Mouse (Mus musculus): ENCODE measurements around the gene Xpa. TPM values are rescaled to one million over a fixed set of nuclear protein-coding genes. Genes with fewer than 3 reads are reported as not detected.

Xpa gene
- polyA plus RNA-seq, 1 experiment from 2014 or later: 27.4 TPM

DNA sequence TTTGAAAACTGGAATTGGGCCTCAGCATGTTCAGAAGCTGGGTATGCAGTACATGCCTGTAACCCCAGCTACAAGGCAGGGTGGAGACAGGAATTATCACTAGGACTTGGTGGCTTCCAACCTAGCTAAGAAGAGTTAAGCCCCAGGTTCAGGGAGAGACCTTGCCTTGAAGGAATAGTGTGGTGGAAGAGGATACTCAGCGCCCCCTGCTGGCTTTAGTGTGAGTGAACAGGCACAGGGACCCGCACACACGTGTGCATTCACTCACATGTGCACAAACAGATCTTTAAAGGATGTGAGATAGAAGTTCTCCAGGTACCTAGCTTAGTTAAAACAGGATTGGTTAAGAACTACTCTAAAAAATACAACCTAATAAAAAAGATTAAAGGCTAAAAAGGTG lies 51.8 kb downstream of the Xpa start:
- Histone ChIP-seq H3K4me1 (peaks cover 17% of the 10 kb centered on the region), H3K27me3 (replicated peaks) (no peaks in the 10 kb centered on the region), H3K4me3 (replicated peaks) (no peak overlapping the region), H3K36me3 (peaks cover 22% of the 10 kb centered on the region; the same call in 1 of the 2 replicates), H3K9me3 (replicated peaks) (no peaks in the 10 kb centered on the region), H3K9ac (replicated peaks) (no peak overlapping the region), H3K27ac (replicated peaks) (no peak overlapping the region), H3K4me2 (no peak overlapping the region)
- WGBS: 75% methylated on average over 3 of the region's 3 CpGs
- no peak for ATAC-seq (ENCODE audit: low FRiP score)

DNA sequence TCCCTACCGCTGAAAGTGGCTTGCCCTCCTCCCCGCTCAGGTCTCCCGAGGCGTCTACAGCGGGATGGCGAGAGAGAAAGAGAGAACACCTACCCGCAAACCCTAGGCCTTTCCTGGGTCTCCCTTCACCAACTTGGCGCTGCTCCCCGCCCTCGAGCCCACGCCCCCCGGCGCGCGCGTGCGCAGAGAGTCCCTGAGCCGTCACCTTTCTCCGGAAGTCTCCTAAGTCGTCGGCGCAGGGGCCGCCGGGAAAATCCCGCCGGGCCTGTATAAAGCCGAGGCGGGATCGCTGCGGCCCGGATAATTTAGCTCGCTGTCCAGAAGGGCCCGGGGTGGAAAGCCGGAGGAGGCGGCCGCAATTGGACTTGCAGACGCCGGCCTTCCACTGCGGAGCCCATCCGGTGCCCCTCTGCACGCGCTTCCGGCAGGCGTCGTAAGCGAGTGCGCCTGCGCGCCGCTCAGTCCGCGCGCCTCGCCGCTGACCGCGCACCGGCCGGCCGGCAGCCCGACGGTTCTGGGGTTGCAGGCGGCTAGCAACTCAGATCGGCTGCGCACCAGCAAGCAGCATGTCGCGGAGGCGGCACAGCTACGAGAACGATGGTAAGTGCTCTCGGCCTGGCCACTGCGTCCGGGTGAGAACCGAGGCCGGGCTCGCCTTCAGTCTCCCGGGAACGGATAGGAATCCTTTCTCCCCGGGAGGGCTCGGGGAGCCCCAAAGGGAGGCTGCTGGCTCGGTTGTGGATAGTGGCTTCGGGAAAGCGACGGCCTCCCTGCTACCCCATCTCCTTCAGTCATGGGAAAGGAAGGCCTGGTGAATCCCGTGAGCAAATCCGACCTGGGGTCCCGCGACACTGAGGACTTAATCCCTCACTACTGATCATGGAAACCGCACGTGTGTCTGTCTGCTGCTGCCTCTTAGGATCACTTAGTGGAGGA lies 57.6 kb downstream of the Xpa start, which contains the start of the genes Ncbp1 and Tstd2:
Gene Ncbp1, plus strand, starts transcription at position 327 of the 936 bp plus-strand sequence.
Gene Tstd2, minus strand, starts transcription at position 408 of the 936 bp plus-strand sequence.
- no peaks in the 10 kb centered on the region for H3K27me3 ChIP-seq (replicated peaks)
- ATAC-seq (ENCODE audit: low FRiP score): peak; percentile 92
- peak within 1 kb of the TSS; percentile 78 for H3K4me2 ChIP-seq
- H3K27ac ChIP-seq (replicated peaks): peak within 1 kb of the TSS; percentile 99
- H3K4me1 ChIP-seq: peaks cover 39% of the 10 kb centered on the region
- H3K9ac ChIP-seq (replicated peaks): peak within 1 kb of the TSS; percentile 92
- peak within 1 kb of the TSS; percentile 96 for H3K4me3 ChIP-seq (replicated peaks)
- peaks cover 17% of the 10 kb centered on the region for H3K36me3 ChIP-seq
- under 1% methylated on average over 89 of the region's 90 CpGs for WGBS
- no peaks in the 10 kb centered on the region for H3K9me3 ChIP-seq (replicated peaks)

DNA sequence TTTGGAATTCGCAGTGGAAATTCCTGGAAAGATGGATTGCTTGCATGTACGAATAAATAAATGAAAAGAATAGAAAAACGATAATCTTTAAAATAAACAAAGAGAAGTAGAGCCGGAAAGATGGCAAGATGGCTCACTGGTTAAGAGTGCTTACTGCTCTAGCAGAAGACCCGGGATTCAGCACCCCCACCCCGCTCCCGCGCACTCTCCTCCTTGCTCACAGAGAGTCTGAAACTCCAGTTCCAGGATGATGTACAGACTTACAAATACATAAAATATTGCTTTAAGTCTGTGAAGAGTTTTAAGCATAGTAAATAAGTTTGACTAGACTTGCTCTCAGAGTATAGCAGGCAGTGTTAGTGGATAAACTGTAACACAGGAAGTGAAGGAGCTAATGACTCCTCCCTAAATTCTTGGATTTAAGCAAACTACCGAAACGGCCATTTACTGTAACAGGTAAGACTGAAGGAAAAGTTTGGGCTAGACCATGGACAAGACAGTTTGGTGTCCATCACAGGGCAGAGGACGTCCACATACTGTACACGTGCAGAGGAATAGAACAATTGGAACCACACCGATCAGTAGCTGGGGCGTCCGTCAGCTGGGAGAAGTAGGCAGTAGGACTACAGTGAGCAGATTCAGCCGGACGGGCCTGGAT lies 58.4 kb downstream of the Xpa start:
- 8% methylated on average over 17 of the region's 17 CpGs for WGBS
- Histone ChIP-seq H3K36me3 (peaks cover 23% of the 10 kb centered on the region), H3K27me3 (replicated peaks) (no peaks in the 10 kb centered on the region), H3K27ac (replicated peaks) (peak overlapping the region; percentile 99), H3K4me1 (peaks cover 39% of the 10 kb centered on the region), H3K4me3 (replicated peaks) (peak overlapping the region; percentile 96), H3K9me3 (replicated peaks) (no peaks in the 10 kb centered on the region), H3K9ac (replicated peaks) (peak overlapping the region; percentile 92), H3K4me2 (peak overlapping the region; percentile 78)
- ATAC-seq (ENCODE audit: low FRiP score): peak; percentile 73

DNA sequence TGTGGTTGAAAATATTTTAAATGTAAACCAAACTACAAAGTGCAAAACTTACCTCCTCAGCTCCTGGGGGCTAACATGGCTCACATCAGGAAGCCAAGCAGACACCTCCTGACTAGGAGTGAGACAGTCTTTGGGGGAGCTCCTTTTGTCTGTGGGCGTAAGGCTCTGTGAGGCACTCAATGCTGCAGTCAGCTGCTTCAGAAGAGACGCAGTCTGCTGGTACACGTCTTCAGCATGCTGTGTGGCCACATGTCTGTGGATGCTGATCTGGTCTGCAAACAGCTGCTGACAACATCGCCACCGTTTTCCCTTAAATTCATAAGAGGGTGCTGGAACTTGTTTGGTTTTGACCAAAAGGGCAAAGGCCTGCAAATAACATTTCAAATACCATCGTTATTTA lies 64.3 kb downstream of the Xpa start:
- Histone ChIP-seq H3K9me3 (replicated peaks) (no peaks in the 10 kb centered on the region), H3K27me3 (replicated peaks) (no peaks in the 10 kb centered on the region), H3K27ac (replicated peaks) (no peak overlapping the region), H3K36me3 (peaks cover 62% of the 10 kb centered on the region), H3K4me3 (replicated peaks) (no peak overlapping the region), H3K4me1 (peaks cover 10% of the 10 kb centered on the region), H3K9ac (replicated peaks) (no peak overlapping the region), H3K4me2 (no peak overlapping the region)
- WGBS: 87% methylated on average over 6 of the region's 6 CpGs
- ATAC-seq (ENCODE audit: low FRiP score): no peak

- Histone ChIP-seq H3K4me3 (replicated peaks) (no peak overlapping the region), H3K9me3 (replicated peaks) (no peaks in the 10 kb centered on the region), H3K36me3 (peaks cover 64% of the 10 kb centered on the region), H3K9ac (replicated peaks) (no peak overlapping the region), H3K4me1 (no peaks in the 10 kb centered on the region), H3K27ac (replicated peaks) (no peak overlapping the region), H3K4me2 (no peak overlapping the region), H3K27me3 (replicated peaks) (no peaks in the 10 kb centered on the region)
- ATAC-seq (ENCODE audit: low FRiP score): no peak
- WGBS: 78% methylated on average over 3 of the region's 3 CpGs
Observed at GRCm38 (mm10) chr4:46130221-46130620, 65.9 kb downstream of the Xpa start.

DNA sequence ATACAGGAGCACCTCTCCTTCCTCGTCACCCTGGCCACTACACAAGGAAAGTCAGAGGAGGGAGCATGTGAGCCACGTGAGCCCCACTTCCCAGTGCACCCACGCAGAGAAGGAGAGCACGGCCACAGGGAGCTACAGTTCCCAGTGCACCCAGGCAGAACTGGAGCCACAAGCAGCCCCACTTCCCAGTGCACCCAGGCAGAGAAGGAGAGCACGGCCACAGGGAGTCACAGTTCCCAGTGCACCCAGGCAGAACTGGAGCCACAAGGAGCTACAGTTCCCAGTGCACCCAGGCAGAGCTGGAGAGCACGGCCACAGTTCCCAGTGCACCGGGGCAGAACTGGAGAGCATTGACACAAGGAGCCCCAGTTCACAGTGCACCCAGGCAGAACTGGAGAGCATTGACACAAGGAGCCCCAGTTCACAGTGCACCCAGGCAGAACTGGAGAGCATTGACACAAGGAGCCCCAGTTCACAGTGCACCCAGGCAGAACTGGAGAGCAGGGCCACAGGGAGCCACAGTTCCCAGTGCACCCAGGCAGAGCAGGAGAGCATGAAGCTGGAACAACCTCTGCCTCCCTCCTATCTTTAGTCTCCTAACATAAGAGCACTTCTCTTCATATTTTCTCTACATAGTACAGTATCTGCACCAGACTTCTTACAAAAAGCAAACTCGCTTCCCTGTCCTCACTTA lies 66.7 kb downstream of the Xpa start:
- 95% methylated on average over 8 of the region's 8 CpGs for WGBS
- Histone ChIP-seq H3K36me3 (peaks cover 66% of the 10 kb centered on the region), H3K4me1 (no peaks in the 10 kb centered on the region), H3K27me3 (replicated peaks) (no peaks in the 10 kb centered on the region), H3K27ac (replicated peaks) (no peak overlapping the region), H3K9ac (replicated peaks) (no peak overlapping the region), H3K9me3 (replicated peaks) (no peaks in the 10 kb centered on the region), H3K4me3 (replicated peaks) (no peak overlapping the region), H3K4me2 (no peak overlapping the region)
- ATAC-seq (ENCODE audit: low FRiP score): no peak

- no peak; the same call in 1 of the 2 replicates for ATAC-seq (ENCODE audit: low FRiP score)
- 53% methylated on average over 2 of the region's 2 CpGs for whole genome bisulfite sequencing
- Histone ChIP-seq H3K36me3 (peaks cover 77% of the 10 kb centered on the region), H3K4me1 (no peaks in the 10 kb centered on the region), H3K4me2 (no peak overlapping the region), H3K27me3 (replicated peaks) (no peaks in the 10 kb centered on the region), H3K9me3 (replicated peaks) (no peaks in the 10 kb centered on the region), H3K4me3 (replicated peaks) (no peak overlapping the region), H3K27ac (replicated peaks) (no peak overlapping the region), H3K9ac (replicated peaks) (no peak overlapping the region)
Observed at GRCm38 (mm10) chr4:46126541-46126940, 69.6 kb downstream of the Xpa start.

DNA sequence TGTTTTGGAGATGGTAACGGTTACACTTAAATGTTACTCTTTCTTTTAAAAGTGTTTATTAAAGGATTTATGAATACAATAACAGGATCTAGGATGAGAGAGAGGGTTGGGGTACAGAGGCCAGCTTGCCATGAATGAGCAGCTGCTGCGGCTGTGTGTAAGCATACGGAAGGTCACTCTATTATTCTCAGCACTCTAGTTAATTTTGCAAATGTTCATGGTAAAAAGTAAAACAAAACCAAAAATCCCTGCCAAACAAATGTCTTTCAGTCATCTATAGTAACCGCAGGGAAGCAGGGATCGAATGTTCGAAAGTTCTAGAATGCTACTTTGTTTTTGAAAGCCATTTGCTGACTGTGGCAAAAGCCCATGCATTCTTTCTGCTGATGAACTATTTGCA lies 72.8 kb downstream of the Xpa start:
- Histone ChIP-seq H3K36me3 (peaks cover 82% of the 10 kb centered on the region), H3K9me3 (replicated peaks) (no peaks in the 10 kb centered on the region), H3K27me3 (replicated peaks) (no peaks in the 10 kb centered on the region), H3K4me2 (no peak overlapping the region), H3K9ac (replicated peaks) (no peak overlapping the region), H3K27ac (replicated peaks) (no peak overlapping the region), H3K4me1 (no peaks in the 10 kb centered on the region), H3K4me3 (replicated peaks) (no peak overlapping the region)
- 90% methylated on average over 6 of the region's 6 CpGs for WGBS
- no peak for ATAC-seq (ENCODE audit: low FRiP score)

DNA sequence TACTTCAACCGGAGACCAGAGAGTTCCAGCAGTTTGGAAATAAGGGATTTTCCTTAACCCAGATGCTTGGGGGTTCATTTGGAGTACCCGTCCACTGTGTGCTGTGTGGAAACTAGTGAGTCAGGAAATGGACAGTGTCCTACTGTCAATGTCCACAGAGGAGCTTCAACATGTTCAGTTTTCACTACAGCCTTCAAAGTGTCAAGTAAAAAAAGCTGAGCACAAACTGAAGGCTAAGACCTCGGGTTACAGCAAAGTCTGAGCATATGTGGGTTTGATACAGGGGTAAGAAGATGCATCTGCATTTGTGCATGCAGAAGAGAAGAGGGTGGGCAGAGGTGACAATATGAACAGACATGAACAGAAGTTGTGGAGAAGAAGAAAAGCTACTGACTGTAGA lies 75.3 kb downstream of the Xpa start:
- no peak overlapping the region for H3K27ac ChIP-seq (replicated peaks)
- H3K9ac ChIP-seq (replicated peaks): no peak overlapping the region
- H3K4me1 ChIP-seq: no peaks in the 10 kb centered on the region
- no peaks in the 10 kb centered on the region for H3K27me3 ChIP-seq (replicated peaks)
- no peak for ATAC-seq (ENCODE audit: low FRiP score)
- no peaks in the 10 kb centered on the region for H3K9me3 ChIP-seq (replicated peaks)
- H3K36me3 ChIP-seq: peaks cover 96% of the 10 kb centered on the region
- WGBS: 87% methylated on average over 3 of the region's 3 CpGs
- H3K4me2 ChIP-seq: no peak overlapping the region
- H3K4me3 ChIP-seq (replicated peaks): no peak overlapping the region

- H3K27me3 ChIP-seq (replicated peaks): no peaks in the 10 kb centered on the region
- H3K4me3 ChIP-seq (replicated peaks): no peak overlapping the region
- H3K4me1 ChIP-seq: no peaks in the 10 kb centered on the region
- peaks cover 93% of the 10 kb centered on the region for H3K36me3 ChIP-seq
- no peaks in the 10 kb centered on the region for H3K9me3 ChIP-seq (replicated peaks)
- no peak overlapping the region for H3K27ac ChIP-seq (replicated peaks)
- H3K4me2 ChIP-seq: no peak overlapping the region
- WGBS: 93% methylated on average over 14 of the region's 14 CpGs
- ATAC-seq (ENCODE audit: low FRiP score): no peak
- no peak overlapping the region for H3K9ac ChIP-seq (replicated peaks)
Observed at GRCm38 (mm10) chr4:46119514-46120094, 76.5 kb downstream of the Xpa start.

DNA sequence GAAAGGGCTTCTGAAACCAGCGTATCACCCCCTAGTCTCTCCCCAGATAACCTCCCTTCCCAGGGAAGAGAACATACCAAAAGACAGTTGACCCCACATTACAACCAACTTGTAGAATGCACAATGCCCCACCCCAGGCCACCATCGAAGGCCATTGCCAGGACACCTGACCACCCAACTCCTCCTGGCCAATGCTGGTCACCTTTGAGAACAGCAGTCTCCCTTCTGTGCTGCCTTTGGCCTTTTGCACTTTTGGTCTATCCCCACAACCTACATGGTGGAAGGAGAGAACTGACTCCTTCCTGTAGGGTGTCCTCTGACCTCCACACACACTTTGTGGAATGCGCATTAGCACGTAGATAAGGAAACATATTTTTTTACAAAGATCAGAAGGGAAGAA lies 78.6 kb downstream of the Xpa start:
- Histone ChIP-seq H3K27me3 (replicated peaks) (no peaks in the 10 kb centered on the region), H3K36me3 (peaks cover 81% of the 10 kb centered on the region), H3K4me2 (no peak overlapping the region), H3K9me3 (replicated peaks) (no peaks in the 10 kb centered on the region), H3K27ac (replicated peaks) (no peak overlapping the region), H3K4me1 (no peaks in the 10 kb centered on the region), H3K9ac (replicated peaks) (no peak overlapping the region), H3K4me3 (replicated peaks) (no peak overlapping the region)
- no peak for ATAC-seq (ENCODE audit: low FRiP score)
- 97% methylated on average over 4 of the region's 4 CpGs for WGBS

Measured in neural tube, embryonic 15.5 days (tissue).